Mouse (Mus musculus): Measurements from ENCODE around the gene Gp1ba. TPM values are rescaled to one million over a fixed set of nuclear protein-coding genes. Genes with fewer than 3 reads are reported as not detected.

Gp1ba gene
- polyA plus RNA-seq, 1 experiment: not detected

- H3K27ac ChIP-seq (ENCODE audit: insufficient read depth, low read depth, low read length): no peak overlapping the region
- H3K4me3 ChIP-seq (ENCODE audit: insufficient read depth, low read length): no peak overlapping the region
- H3K4me1 ChIP-seq (ENCODE audit: control insufficient read depth, insufficient read depth, low read length): peaks cover 16% of the 10 kb centered on the region
- TF ChIP-seq CTCF (IDR thresholded peaks at IDR 0.05; ENCODE audit: low read depth, low read length) (peak; percentile 65), POLR2A (IDR thresholded peaks at IDR 0.05; ENCODE audit: borderline replicate concordance, low read depth, low read length) (no peak)
Observed at GRCm38 (mm10) chr11:70625473-70625872, 13.4 kb upstream of the Gp1ba start.

- Histone ChIP-seq H3K4me3 (ENCODE audit: insufficient read depth, low read length) (no peak overlapping the region), H3K27ac (ENCODE audit: insufficient read depth, low read depth, low read length) (no peak overlapping the region), H3K4me1 (ENCODE audit: control insufficient read depth, insufficient read depth, low read length) (peaks cover 17% of the 10 kb centered on the region)
- TF ChIP-seq CTCF (IDR thresholded peaks at IDR 0.05; ENCODE audit: low read depth, low read length) (no peak), POLR2A (IDR thresholded peaks at IDR 0.05; ENCODE audit: borderline replicate concordance, low read depth, low read length) (no peak)
Observed at GRCm38 (mm10) chr11:70626877-70627276, 12.0 kb upstream of the Gp1ba start.

GRCm38 (mm10) chr11:70628431-70628830 lies 10.5 kb upstream of the Gp1ba start:
- Histone ChIP-seq H3K27ac (ENCODE audit: insufficient read depth, low read depth, low read length) (no peak overlapping the region), H3K4me3 (ENCODE audit: insufficient read depth, low read length) (no peak overlapping the region), H3K4me1 (ENCODE audit: control insufficient read depth, insufficient read depth, low read length) (peaks cover 20% of the 10 kb centered on the region)
- TF ChIP-seq POLR2A (IDR thresholded peaks at IDR 0.05; ENCODE audit: borderline replicate concordance, low read depth, low read length) (no peak), CTCF (IDR thresholded peaks at IDR 0.05; ENCODE audit: low read depth, low read length) (no peak)

- Histone ChIP-seq H3K4me1 (ENCODE audit: control insufficient read depth, insufficient read depth, low read length) (peaks cover 20% of the 10 kb centered on the region), H3K27ac (ENCODE audit: insufficient read depth, low read depth, low read length) (no peak overlapping the region), H3K4me3 (ENCODE audit: insufficient read depth, low read length) (no peak overlapping the region)
- TF ChIP-seq CTCF (IDR thresholded peaks at IDR 0.05; ENCODE audit: low read depth, low read length): no peak
- TF ChIP-seq POLR2A (IDR thresholded peaks at IDR 0.05; ENCODE audit: borderline replicate concordance, low read depth, low read length): no peak
Observed at GRCm38 (mm10) chr11:70629557-70629956, 9.4 kb upstream of the Gp1ba start.

GRCm38 (mm10) chr11:70630129-70630528 lies 8.8 kb upstream of the Gp1ba start:
- TF ChIP-seq CTCF (IDR thresholded peaks at IDR 0.05; ENCODE audit: low read depth, low read length): no peak
- no peak for TF ChIP-seq POLR2A (IDR thresholded peaks at IDR 0.05; ENCODE audit: borderline replicate concordance, low read depth, low read length)
- H3K27ac ChIP-seq (ENCODE audit: insufficient read depth, low read depth, low read length): no peak overlapping the region
- H3K4me1 ChIP-seq (ENCODE audit: control insufficient read depth, insufficient read depth, low read length): peaks cover 20% of the 10 kb centered on the region
- no peak overlapping the region for H3K4me3 ChIP-seq (ENCODE audit: insufficient read depth, low read length)

GRCm38 (mm10) chr11:70635601-70636000 lies 3.3 kb upstream of the Gp1ba start:
- peaks cover 14% of the 10 kb centered on the region for H3K4me1 ChIP-seq (ENCODE audit: control insufficient read depth, insufficient read depth, low read length)
- H3K27ac ChIP-seq (ENCODE audit: insufficient read depth, low read depth, low read length): no peak overlapping the region
- H3K4me3 ChIP-seq (ENCODE audit: insufficient read depth, low read length): no peak overlapping the region
- TF ChIP-seq POLR2A (IDR thresholded peaks at IDR 0.05; ENCODE audit: borderline replicate concordance, low read depth, low read length): no peak

- H3K27ac ChIP-seq (ENCODE audit: insufficient read depth, low read depth, low read length): no peak overlapping the region
- H3K4me3 ChIP-seq (ENCODE audit: insufficient read depth, low read length): no peak overlapping the region
- peaks cover 3% of the 10 kb centered on the region for H3K4me1 ChIP-seq (ENCODE audit: control insufficient read depth, insufficient read depth, low read length)
- TF ChIP-seq POLR2A (IDR thresholded peaks at IDR 0.05; ENCODE audit: borderline replicate concordance, low read depth, low read length) (no peak), CTCF (IDR thresholded peaks at IDR 0.05; ENCODE audit: low read depth, low read length) (no peak)
Observed at GRCm38 (mm10) chr11:70637764-70638163, 1.2 kb upstream of the Gp1ba start.

- Histone ChIP-seq H3K4me1 (ENCODE audit: control insufficient read depth, insufficient read depth, low read length) (no peaks in the 10 kb centered on the region), H3K27ac (ENCODE audit: insufficient read depth, low read depth, low read length) (no peak overlapping the region), H3K4me3 (ENCODE audit: insufficient read depth, low read length) (no peak overlapping the region)
- no peak for TF ChIP-seq CTCF (IDR thresholded peaks at IDR 0.05; ENCODE audit: low read depth, low read length)
- no peak for TF ChIP-seq POLR2A (IDR thresholded peaks at IDR 0.05; ENCODE audit: borderline replicate concordance, low read depth, low read length)
Observed at GRCm38 (mm10) chr11:70638293-70638692, 629 bp upstream of the Gp1ba start.

GRCm38 (mm10) chr11:70639976-70640375 lies 1.1 kb downstream of the Gp1ba start:
- no peaks in the 10 kb centered on the region for H3K4me1 ChIP-seq (ENCODE audit: control insufficient read depth, insufficient read depth, low read length)
- H3K4me3 ChIP-seq (ENCODE audit: insufficient read depth, low read length): no peak overlapping the region
- no peak for TF ChIP-seq POLR2A (IDR thresholded peaks at IDR 0.05; ENCODE audit: borderline replicate concordance, low read depth, low read length)
- TF ChIP-seq CTCF (IDR thresholded peaks at IDR 0.05; ENCODE audit: low read depth, low read length): no peak
- H3K27ac ChIP-seq (ENCODE audit: insufficient read depth, low read depth, low read length): no peak overlapping the region

- TF ChIP-seq POLR2A (IDR thresholded peaks at IDR 0.05; ENCODE audit: borderline replicate concordance, low read depth, low read length): no peak
- TF ChIP-seq CTCF (IDR thresholded peaks at IDR 0.05; ENCODE audit: low read depth, low read length): no peak
- H3K4me3 ChIP-seq (ENCODE audit: insufficient read depth, low read length): no peak overlapping the region
- H3K4me1 ChIP-seq (ENCODE audit: control insufficient read depth, insufficient read depth, low read length): peaks cover 8% of the 10 kb centered on the region; the same call in 1 of the 2 replicates
- no peak overlapping the region for H3K27ac ChIP-seq (ENCODE audit: insufficient read depth, low read depth, low read length)
Observed at GRCm38 (mm10) chr11:70641241-70641640, 2.3 kb downstream of the Gp1ba start.

- H3K27ac ChIP-seq (ENCODE audit: insufficient read depth, low read depth, low read length): no peak overlapping the region
- H3K4me1 ChIP-seq (ENCODE audit: control insufficient read depth, insufficient read depth, low read length): peaks cover 8% of the 10 kb centered on the region; the same call in 1 of the 2 replicates
- TF ChIP-seq CTCF (IDR thresholded peaks at IDR 0.05; ENCODE audit: low read depth, low read length) (no peak), POLR2A (IDR thresholded peaks at IDR 0.05; ENCODE audit: borderline replicate concordance, low read depth, low read length) (no peak)
- H3K4me3 ChIP-seq (ENCODE audit: insufficient read depth, low read length): no peak overlapping the region
Observed at GRCm38 (mm10) chr11:70643051-70643450, 4.1 kb downstream of the Gp1ba start.
